Mouse (Mus musculus): ENCODE measurements around the gene Mb21d2.
A peak's percentile ranks its signal among the peaks of the same experiment; 100 is the strongest.

GRCm38 (mm10) chr16:28841102-28841501 lies 88.4 kb downstream of the Mb21d2 start:
- peak; percentile 20; the same call in 1 of the 2 replicates for TF ChIP-seq CTCF (IDR thresholded peaks at IDR 0.05; ENCODE audit: borderline replicate concordance, extremely low read depth, insufficient read depth, insufficient read length)
- no peak for TF ChIP-seq POLR2A (IDR thresholded peaks at IDR 0.05; ENCODE audit: borderline replicate concordance, extremely low read depth, insufficient read depth, insufficient read length, poor library complexity, severe bottlenecking)
